Mouse (Mus musculus) E14TG2a.4 (cell line): ENCODE results near the gene Specc1.

ENCODE experiments used
- CTCF ChIP-seq: conservative IDR thresholded peaks from 2 replicates; pipeline ENCODE4 v1.5.1; 2014; ENCODE audit warnings: low read length
- NANOG ChIP-seq: IDR thresholded peaks from 2 replicates; pipeline ENCODE4 v1.6.1; 2014; ENCODE audit warnings: borderline replicate concordance, low read length, mixed read lengths
- POU5F1 ChIP-seq: IDR thresholded peaks from 2 replicates; pipeline ENCODE4 v1.6.1; 2014; ENCODE audit warnings: low read length, borderline replicate concordance

GRCm38 (mm10) chr11:61963193-61963592 is 6.6 kb downstream of the Specc1 start:
- TF ChIP-seq CTCF (no peak), POU5F1 (no peak), NANOG (no peak)
